Mouse (Mus musculus): ENCODE data around the gene Bckdk. TPM values are rescaled to one million over a fixed set of nuclear protein-coding genes. Genes with fewer than 3 reads are reported as not detected.

The Bckdk gene
- 10 to 100 TPM; 50.0 to 58.9 TPM for polyA plus RNA-seq (2017; shearing (Covaris generic))

DNA sequence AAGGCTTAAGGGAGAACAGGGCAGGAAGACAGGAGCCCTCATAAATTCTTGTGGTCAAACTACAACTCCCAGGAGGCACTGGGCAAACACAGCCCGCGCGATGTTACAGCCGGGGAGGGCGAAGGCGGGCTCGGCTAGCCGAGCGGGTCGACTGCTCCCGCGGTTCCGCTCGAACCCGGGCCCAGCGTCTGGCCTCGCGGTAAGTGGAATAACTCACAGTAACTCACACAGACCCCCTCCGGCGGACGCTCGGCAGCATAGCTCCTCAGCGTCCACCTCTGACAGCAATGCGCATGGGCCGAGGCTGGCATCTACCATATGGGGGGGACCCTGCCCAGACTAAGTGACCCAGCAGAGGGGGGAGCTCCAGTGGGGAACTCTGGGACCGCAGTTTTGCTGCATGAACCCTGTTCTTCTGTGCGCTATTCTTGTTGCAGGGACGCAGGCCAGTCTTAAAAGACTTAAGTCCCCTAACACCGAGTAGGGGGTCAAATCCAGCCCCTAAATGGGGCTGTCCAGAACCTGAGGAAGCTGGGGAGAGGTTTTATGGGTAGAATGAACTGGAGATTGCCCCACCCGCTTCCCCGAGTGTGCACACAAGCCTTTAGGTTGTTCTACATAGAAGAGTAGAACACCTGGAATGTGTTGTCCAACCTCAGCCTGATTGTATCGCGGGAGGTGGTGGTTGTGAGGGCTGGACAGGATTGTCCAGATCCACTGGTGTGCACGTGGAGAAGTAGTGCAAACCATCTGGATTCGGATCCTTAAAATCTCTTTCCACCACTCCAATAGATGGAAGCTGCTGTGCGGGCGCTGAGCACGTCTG, at the start of gene Bckdk:
TSS of gene Bckdk (plus strand) at position 112 of the 826 bp plus-strand sequence.

DNA sequence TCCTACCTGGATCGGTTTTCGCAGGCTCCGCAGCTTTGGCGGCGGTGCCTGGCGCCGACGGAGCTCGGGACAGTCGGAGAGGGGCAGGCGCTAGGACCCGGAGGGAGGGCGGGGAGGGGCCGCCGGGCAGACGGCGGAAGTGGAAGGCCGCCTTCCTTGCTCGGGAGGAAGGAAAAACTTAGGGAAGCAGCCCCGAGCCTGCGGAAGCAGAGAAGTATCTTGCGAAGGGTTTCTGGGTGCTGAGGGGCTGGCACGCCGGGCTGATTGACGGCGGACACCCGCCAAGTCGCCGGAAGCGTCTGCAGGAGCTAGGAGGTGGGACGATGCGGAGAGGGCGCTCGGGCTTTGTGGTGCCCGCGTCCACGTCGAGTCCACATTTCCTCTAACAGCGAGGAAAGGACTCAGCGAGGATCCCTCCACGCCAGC, 27.8 kb upstream of the Bckdk start, which contains the start of gene Zfp646:
TSS of gene Zfp646 (plus strand) at position 181 of the 426 bp plus-strand sequence.

DNA sequence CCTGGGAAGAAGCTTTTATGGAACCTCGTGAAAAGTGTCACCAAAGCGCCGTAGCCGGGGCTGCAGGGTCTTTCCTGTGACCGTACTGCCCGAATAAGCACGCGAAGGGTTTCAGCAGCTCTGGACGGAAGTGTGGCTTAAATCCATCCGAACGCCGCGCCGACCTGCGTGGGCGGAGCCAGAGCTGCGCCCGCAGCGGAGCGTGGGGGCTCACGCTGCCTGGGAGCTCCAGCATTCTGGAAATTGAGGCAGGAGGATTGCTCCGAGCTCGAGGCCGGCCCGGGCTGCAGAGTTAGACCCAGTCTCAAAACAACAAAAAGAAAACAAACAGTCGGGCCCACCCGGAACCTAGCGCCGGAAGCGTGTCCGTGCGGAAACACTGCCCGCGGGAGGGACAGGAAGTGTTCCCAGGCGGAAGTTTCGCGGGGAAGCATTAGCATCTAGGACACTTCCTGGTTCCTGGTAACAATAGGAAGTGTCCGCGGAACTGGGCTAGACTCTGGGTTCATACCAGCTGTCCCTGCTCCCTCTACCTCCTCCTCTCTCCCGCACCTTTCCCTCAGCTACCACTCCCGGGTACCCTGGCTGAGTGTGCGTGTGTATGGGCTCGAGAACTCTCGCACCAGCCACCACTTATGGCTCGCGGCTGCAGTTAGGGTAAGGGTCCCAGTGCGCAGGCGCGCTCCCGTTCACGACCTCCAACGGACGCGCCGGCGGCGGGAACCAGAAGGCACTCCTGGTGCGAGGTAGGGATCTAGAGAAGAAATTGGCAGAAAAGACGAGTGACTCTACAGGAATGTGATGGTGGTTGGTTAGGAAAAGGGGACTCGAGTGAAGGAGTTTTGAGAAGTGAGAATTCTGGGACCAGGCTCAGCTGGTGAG, 27.2 kb upstream of the Bckdk start, which contains the start of gene Zfp668:
TSS of gene Zfp668 (minus strand) at position 362 of the 882 bp plus-strand sequence.

DNA sequence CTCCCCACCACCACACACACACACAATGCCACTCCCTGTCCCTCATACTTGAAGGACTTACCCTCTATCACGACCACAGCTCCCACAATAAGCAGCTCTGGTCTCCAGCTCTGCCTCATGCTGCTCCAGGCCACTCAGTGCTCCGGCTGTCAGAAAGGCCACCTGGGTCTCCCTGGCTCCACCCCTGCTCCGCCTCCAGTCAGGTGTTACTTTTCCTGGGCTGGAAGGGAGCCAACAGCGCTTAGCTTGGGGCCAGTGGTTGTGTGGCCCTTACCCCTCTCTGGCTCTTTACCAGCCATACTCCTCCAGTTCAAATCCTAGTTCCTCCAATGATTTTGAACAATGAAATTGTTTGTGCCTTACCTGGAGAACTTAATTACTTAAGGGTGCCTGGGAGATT, 13.1 kb upstream of the Bckdk start, which contains the start of gene Prss53:
TSS of gene Prss53 (minus strand) at position 173 of the 400 bp plus-strand sequence.

DNA sequence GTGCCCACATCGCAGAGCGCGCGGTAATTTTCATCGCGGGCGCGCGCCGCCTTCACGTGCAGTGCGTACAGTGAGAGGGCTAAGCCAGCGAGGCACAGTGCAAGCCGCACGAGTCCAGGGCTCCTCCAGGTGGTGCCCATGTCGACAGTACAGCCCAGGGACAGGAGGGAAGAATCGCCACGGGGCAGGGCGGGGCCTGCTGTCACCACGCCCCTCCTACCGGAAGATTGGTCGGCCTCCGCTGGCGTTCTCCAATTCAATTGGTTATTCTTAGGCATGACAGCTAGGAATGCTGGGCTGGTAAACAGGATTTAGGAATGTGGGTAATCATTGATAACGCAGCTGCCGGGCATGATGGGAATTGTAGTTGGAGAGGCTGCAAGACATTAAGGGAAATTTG, 8.4 kb upstream of the Bckdk start, which contains the start of the genes Gm21974 and Vkorc1:
TSS of gene Gm21974 (minus strand) at position 13 of the 400 bp plus-strand sequence.
TSS of gene Vkorc1 (minus strand) at position 176 of the 400 bp plus-strand sequence.

DNA sequence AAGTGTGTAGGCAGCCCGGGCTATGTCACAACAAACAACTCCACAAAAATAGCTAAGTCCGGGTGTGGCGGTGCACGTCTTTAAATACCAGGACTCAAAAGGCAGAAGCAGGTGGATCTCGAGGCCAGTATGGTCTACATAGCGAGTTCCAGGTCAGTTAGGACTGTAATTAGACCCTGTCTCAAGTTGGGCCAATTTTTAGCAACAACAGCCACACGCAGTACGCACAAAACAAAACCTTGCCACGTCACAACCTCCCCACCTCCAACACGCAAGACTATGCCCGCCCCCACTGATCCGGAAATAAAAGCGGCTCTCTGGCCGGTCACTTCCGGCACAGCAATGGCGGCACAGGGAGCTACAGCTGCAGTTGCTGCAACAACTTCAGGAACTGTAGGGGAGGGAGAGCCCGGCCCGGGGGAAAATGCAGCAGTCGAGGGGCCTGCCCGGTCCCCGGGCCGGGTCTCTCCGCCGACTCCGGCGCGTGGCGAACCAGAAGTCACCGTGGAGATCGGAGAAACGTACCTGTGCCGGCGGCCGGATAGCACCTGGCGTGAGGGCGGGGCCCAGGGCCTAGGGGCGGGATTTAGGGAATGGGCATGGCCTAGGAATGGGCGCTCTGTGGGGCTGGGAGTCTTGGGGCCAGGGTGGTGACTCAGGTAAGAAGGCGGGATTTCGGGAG, 8.4 kb downstream of the Bckdk start, which contains the start of gene Kat8:
TSS of gene Kat8 (plus strand) at position 327 of the 682 bp plus-strand sequence.

DNA sequence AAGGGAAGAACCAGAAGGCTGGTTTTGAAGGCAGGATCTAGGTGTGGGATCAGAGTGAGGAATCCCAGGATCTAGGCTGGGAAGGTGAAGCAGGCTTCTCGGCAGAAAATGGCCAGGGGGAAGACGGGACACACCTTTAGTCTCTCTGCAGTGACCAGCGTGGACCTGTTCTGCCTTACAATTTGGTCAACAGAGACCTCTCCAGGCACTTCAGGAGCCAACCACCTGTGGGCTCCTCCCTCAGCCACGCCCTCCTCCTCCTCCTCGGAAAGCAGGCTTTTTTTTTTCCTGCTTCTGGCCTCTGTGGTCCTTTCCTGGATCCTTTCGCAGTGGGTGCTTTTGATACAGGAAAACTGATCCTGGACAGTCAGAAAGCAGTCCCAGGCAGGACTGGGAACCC, 26.0 kb downstream of the Bckdk start, which contains the start of gene Prss8:
TSS of gene Prss8 (minus strand) at position 182 of the 400 bp plus-strand sequence.

DNA sequence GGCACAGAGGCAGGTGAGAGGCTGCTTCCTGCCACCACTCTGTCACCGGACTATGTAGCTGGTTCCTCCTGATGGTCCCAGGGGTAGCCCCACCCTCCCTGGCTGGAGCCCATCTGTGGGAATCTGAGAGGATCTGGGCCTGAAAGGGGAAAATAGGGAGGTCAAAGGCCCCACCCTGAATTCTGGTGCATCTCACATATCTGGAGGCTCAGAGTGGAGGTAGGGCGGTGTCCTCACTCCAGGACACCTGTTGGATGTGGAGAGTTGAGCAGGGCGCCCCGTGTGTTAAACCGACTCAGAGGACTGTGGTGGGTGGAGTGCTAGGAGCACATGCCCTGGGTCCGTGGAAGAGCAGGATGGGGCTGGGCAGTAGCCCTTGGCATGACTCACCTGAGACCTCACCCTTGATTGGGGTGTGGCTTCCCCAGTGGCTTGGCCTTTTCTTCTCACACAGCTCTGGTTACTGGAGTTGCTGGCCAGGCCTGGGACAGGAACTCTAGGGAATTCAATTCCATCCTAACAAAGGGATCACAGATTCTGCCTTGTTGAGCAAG, 42.7 kb downstream of the Bckdk start, which contains the start of gene Prss36:
TSS of gene Prss36 (minus strand) at position 256 of the 554 bp plus-strand sequence.

Other genes starting within 250 kb of the Bckdk start
- gene Bcl7c, start 195.1 kb upstream of the Bckdk start, polyA plus RNA-seq (2017; shearing (Covaris generic)), result 10 to 100 TPM; 79.5 to 92.8 TPM
- under 1 TPM in 1 of 2 experiments, not detected in 1; 0.19 TPM for gene Ctf1, start 191.3 kb upstream of the Bckdk start, polyA plus RNA-seq (2017; shearing (Covaris generic))
- under 1 TPM in 1 of 2 experiments, not detected in 1; 0.21 TPM for gene Ctf2, start 171.9 kb upstream of the Bckdk start, polyA plus RNA-seq (2017; shearing (Covaris generic))
- 1 to 10 TPM in 1 of 2 experiments, under 1 TPM in 1; 0.80 to 1.0 TPM for gene Fbxl19, start 159.5 kb upstream of the Bckdk start, polyA plus RNA-seq (2017; shearing (Covaris generic))
- gene Orai3, start 134.3 kb upstream of the Bckdk start, polyA plus RNA-seq (2017; shearing (Covaris generic)), result 10 to 100 TPM; 20.0 to 30.8 TPM
- 1 to 10 TPM; 3.8 to 6.5 TPM for gene Setd1a, start 127.4 kb upstream of the Bckdk start, polyA plus RNA-seq (2017; shearing (Covaris generic))
- gene Gm49388, start 118.5 kb upstream of the Bckdk start, polyA plus RNA-seq (2017; shearing (Covaris generic)), result not detected
- gene Hsd3b7, start 103.5 kb upstream of the Bckdk start, polyA plus RNA-seq (2017; shearing (Covaris generic)), result 1 to 10 TPM; 1.6 to 6.7 TPM
- gene Stx4a, start 79.8 kb upstream of the Bckdk start, polyA plus RNA-seq (2017; shearing (Covaris generic)), result 100 to 1,000 TPM; 147 to 189 TPM
- gene Stx1b, start 79.5 kb upstream of the Bckdk start, polyA plus RNA-seq (2017; shearing (Covaris generic)), result under 1 TPM; 0.51 to 0.56 TPM
- 10 to 100 TPM; 43.6 to 44.7 TPM for gene Zfp646, start 27.9 kb upstream of the Bckdk start, polyA plus RNA-seq (2017; shearing (Covaris generic))
- gene Zfp668, start 27.3 kb upstream of the Bckdk start, polyA plus RNA-seq (2017; shearing (Covaris generic)), result 10 to 100 TPM; 13.1 to 20.9 TPM
- 1 to 10 TPM; 1.1 to 2.5 TPM for gene Prss53, start 13.1 kb upstream of the Bckdk start, polyA plus RNA-seq (2017; shearing (Covaris generic))
- not detected for gene Gm21974, start 8.6 kb upstream of the Bckdk start, polyA plus RNA-seq (2017; shearing (Covaris generic))
- 10 to 100 TPM; 43.9 to 54.4 TPM for gene Vkorc1, start 8.5 kb upstream of the Bckdk start, polyA plus RNA-seq (2017; shearing (Covaris generic))
- gene Kat8, start 8.4 kb downstream of the Bckdk start, polyA plus RNA-seq (2017; shearing (Covaris generic)), result 10 to 100 TPM; 37.9 to 46.2 TPM
- 1 to 10 TPM in 1 of 2 experiments, under 1 TPM in 1; 0.76 to 1.9 TPM for gene Prss8, start 26.0 kb downstream of the Bckdk start, polyA plus RNA-seq (2017; shearing (Covaris generic))
- 1 to 10 TPM; 2.9 to 3.4 TPM for gene Prss36, start 42.6 kb downstream of the Bckdk start, polyA plus RNA-seq (2017; shearing (Covaris generic))
- 100 to 1,000 TPM; 120 to 128 TPM for gene Fus, start 63.4 kb downstream of the Bckdk start, polyA plus RNA-seq (2017; shearing (Covaris generic))
- gene Pycard, start 89.8 kb downstream of the Bckdk start, polyA plus RNA-seq (2017; shearing (Covaris generic)), result 100 to 1,000 TPM; 256 to 301 TPM
- gene Trim72, start 99.9 kb downstream of the Bckdk start, polyA plus RNA-seq (2017; shearing (Covaris generic)), result not detected
- under 1 TPM; 0.22 to 0.40 TPM for gene Itgam, start 158.6 kb downstream of the Bckdk start, polyA plus RNA-seq (2017; shearing (Covaris generic))
- gene Gm49368, start 158.6 kb downstream of the Bckdk start, polyA plus RNA-seq (2017; shearing (Covaris generic)), result 1 to 10 TPM in 1 of 2 experiments, under 1 TPM in 1; 0.37 to 1.4 TPM
- gene Itgax, start 225.5 kb downstream of the Bckdk start, polyA plus RNA-seq (2017; shearing (Covaris generic)), result under 1 TPM in 1 of 2 experiments, not detected in 1; 0.04 TPM